Mouse (Mus musculus) hindbrain, embryonic 11.5 days (tissue): Measurements from ENCODE around the gene Pappa. TPM values are rescaled to one million over a fixed set of nuclear protein-coding genes. Genes with fewer than 3 reads are reported as not detected.

ENCODE experiments used
- ATAC-seq: fragments of 200-750 bp; cut with Nextera tagmentation; 2 replicates; pipeline ENCODE4 v1.8.0; 2017; ENCODE audit warnings: mild to moderate bottlenecking, moderate TSS enrichment, moderate library complexity; ENCODE audit not compliant: low FRiP score
- DNase-seq: peaks from one replicate; pipeline ENCODE4 v3.0.0-alpha.2; 2015; ENCODE audit warnings: low spot score
- H3K27ac ChIP-seq: fragments of 300-500 bp; sonication (generic); 2 replicates; pipeline ENCODE4 v1.5.1; 2014; ENCODE audit warnings: mild to moderate bottlenecking, low read depth, low read length
- H3K27me3 ChIP-seq: fragments of 300-500 bp; sonication (generic); 2 replicates; pipeline ENCODE4 v1.6.1; 2014; ENCODE audit warnings: mild to moderate bottlenecking, low read length, moderate library complexity, mixed read lengths; ENCODE audit not compliant: control insufficient read depth, insufficient read depth
- H3K36me3 ChIP-seq: fragments of 300-500 bp; sonication (generic); 2 replicates; pipeline ENCODE4 v1.6.1; 2014; ENCODE audit warnings: mild to moderate bottlenecking, low read length, moderate library complexity, mixed read lengths; ENCODE audit not compliant: control insufficient read depth, insufficient read depth
- H3K4me1 ChIP-seq: fragments of 300-500 bp; sonication (generic); replicated peaks from 2 replicates; pipeline ENCODE4 v1.6.1; 2014; ENCODE audit warnings: low read length, mixed read lengths; ENCODE audit not compliant: control insufficient read depth, insufficient read depth
- H3K4me2 ChIP-seq: fragments of 300-500 bp; sonication (generic); replicated peaks from 2 replicates; pipeline ENCODE4 v1.6.1; 2014; ENCODE audit warnings: mild to moderate bottlenecking, low read depth, low read length
- H3K4me3 ChIP-seq: fragments of 300-500 bp; sonication (generic); 2 replicates; pipeline ENCODE4 v1.5.1; 2014; ENCODE audit warnings: low read depth, low read length
- H3K9ac ChIP-seq: fragments of 300-500 bp; sonication (generic); 2 replicates; pipeline ENCODE4 v1.6.1; 2014; ENCODE audit warnings: low read depth, low read length
- H3K9me3 ChIP-seq: fragments of 300-500 bp; sonication (generic); 2 replicates; pipeline ENCODE4 v1.6.1; 2016; ENCODE audit warnings: low read length; ENCODE audit not compliant: control insufficient read depth
- WGBS: fragments of 180-500 bp; shearing (Covaris S2); extraction: QIAGEN DNeasy Blood & Tissue Kit; methylation state at CpG from one replicate; pipeline ENCODE4 v1.1.7; 2014; 5-methylcytosine and 5-hydroxymethylcytosine counted together
- polyA plus RNA-seq: library from polyadenylated mRNA; unstranded; fragments of >200 nt; fragmentation: Nextera tagmentation; extraction: Ambion mirVana; gene quantifications from 2 replicates; pipeline ENCODE4 v1.2.1, GENCODE M21; 2014

Gene Pappa
- polyA plus RNA-seq, 1 experiment from 2014 or later: 1.1 TPM

GRCm38 (mm10) chr4:65285165-65285564 is 161.2 kb downstream of the Pappa start:
- WGBS: 94% methylated on average over 1 of the region's 1 CpGs

GRCm38 (mm10) chr4:65289247-65289646 is 165.3 kb downstream of the Pappa start:
- no peak for DNase-seq
- 58% methylated on average over 3 of the region's 3 CpGs for WGBS
- Histone ChIP-seq H3K4me2 (no peak overlapping the region), H3K27me3 (0 out of 2 replicates have a peak, but pooled peaks cover 3% of the 10 kb centered on the region), H3K4me3 (no peak overlapping the region), H3K9ac (no peak overlapping the region), H3K36me3 (no peaks in the 10 kb centered on the region), H3K27ac (no peak overlapping the region), H3K9me3 (no peaks in the 10 kb centered on the region), H3K4me1 (no peaks in the 10 kb centered on the region)
- no peak for ATAC-seq

More at GRCm38 (mm10) chr4:65285165-65285564, 161.2 kb downstream of the Pappa start:
- H3K4me3 ChIP-seq: no peak overlapping the region
- H3K27ac ChIP-seq: no peak overlapping the region
- H3K4me2 ChIP-seq: no peak overlapping the region
- H3K4me1 ChIP-seq: no peaks in the 10 kb centered on the region
- no peak overlapping the region for H3K9ac ChIP-seq
- H3K27me3 ChIP-seq: no peaks in the 10 kb centered on the region
- DNase-seq: no peak
- ATAC-seq: no peak
- no peaks in the 10 kb centered on the region for H3K9me3 ChIP-seq
- H3K36me3 ChIP-seq: no peaks in the 10 kb centered on the region

- Histone ChIP-seq H3K4me1 (peaks cover 2% of the 10 kb centered on the region; the same call in 1 of the 2 replicates), H3K4me3 (no peak overlapping the region), H3K36me3 (no peaks in the 10 kb centered on the region), H3K9ac (no peak overlapping the region), H3K27me3 (0 out of 2 replicates have a peak, but pooled peaks cover 4% of the 10 kb centered on the region), H3K9me3 (no peaks in the 10 kb centered on the region), H3K27ac (no peak overlapping the region), H3K4me2 (no peak overlapping the region)
- 61% methylated on average over 1 of the region's 1 CpGs for WGBS
- no peak for DNase-seq
- no peak for ATAC-seq
Measured at GRCm38 (mm10) chr4:65295741-65296140, 171.8 kb downstream of the Pappa start.

GRCm38 (mm10) chr4:65296356-65296967 is 172.5 kb downstream of the Pappa start:
- Histone ChIP-seq H3K27ac (no peak overlapping the region), H3K4me3 (no peak overlapping the region), H3K9me3 (no peaks in the 10 kb centered on the region), H3K4me2 (no peak overlapping the region), H3K27me3 (0 out of 2 replicates have a peak, but pooled peaks cover 4% of the 10 kb centered on the region), H3K9ac (no peak overlapping the region), H3K4me1 (peaks cover 2% of the 10 kb centered on the region; the same call in 1 of the 2 replicates), H3K36me3 (no peaks in the 10 kb centered on the region)
- ATAC-seq: no peak
- WGBS: 32% methylated on average over 7 of the region's 7 CpGs
- DNase-seq: no peak

- peaks cover 2% of the 10 kb centered on the region; the same call in 1 of the 2 replicates for H3K4me1 ChIP-seq
- H3K4me3 ChIP-seq: no peak overlapping the region
- H3K4me2 ChIP-seq: peak overlapping the region; percentile 6; the same call in 1 of the 2 replicates
- H3K27ac ChIP-seq: peak overlapping the region; percentile 30; the same call in 1 of the 2 replicates
- no peaks in the 10 kb centered on the region for H3K9me3 ChIP-seq
- WGBS: 13% methylated on average over 13 of the region's 13 CpGs
- DNase-seq: peak; percentile 76
- ATAC-seq: peak; percentile 96
- H3K9ac ChIP-seq: no peak overlapping the region
- no peaks in the 10 kb centered on the region for H3K36me3 ChIP-seq
- 0 out of 2 replicates have a peak, but pooled peaks cover 4% of the 10 kb centered on the region for H3K27me3 ChIP-seq
Measured at GRCm38 (mm10) chr4:65296968-65297499, 173.1 kb downstream of the Pappa start.

- no peaks in the 10 kb centered on the region for H3K36me3 ChIP-seq
- no peak overlapping the region for H3K4me3 ChIP-seq
- ATAC-seq (no peak), DNase-seq (no peak)
- H3K9ac ChIP-seq: no peak overlapping the region
- H3K27ac ChIP-seq: no peak overlapping the region
- H3K4me1 ChIP-seq: peaks cover 2% of the 10 kb centered on the region; the same call in 1 of the 2 replicates
- H3K9me3 ChIP-seq: no peaks in the 10 kb centered on the region
- 0 out of 2 replicates have a peak, but pooled peaks cover 4% of the 10 kb centered on the region for H3K27me3 ChIP-seq
- 60% methylated on average over 9 of the region's 9 CpGs for WGBS
- H3K4me2 ChIP-seq: no peak overlapping the region
Measured at GRCm38 (mm10) chr4:65298212-65299181, 174.5 kb downstream of the Pappa start.

GRCm38 (mm10) chr4:65299365-65299764 is 175.4 kb downstream of the Pappa start:
- no peak overlapping the region for H3K27ac ChIP-seq
- peaks cover 2% of the 10 kb centered on the region; the same call in 1 of the 2 replicates for H3K4me1 ChIP-seq
- DNase-seq (no peak), ATAC-seq (no peak)
- WGBS: 60% methylated on average over 1 of the region's 1 CpGs
- H3K36me3 ChIP-seq: no peaks in the 10 kb centered on the region
- no peaks in the 10 kb centered on the region for H3K27me3 ChIP-seq
- no peak overlapping the region for H3K9ac ChIP-seq
- no peak overlapping the region for H3K4me3 ChIP-seq
- no peak overlapping the region for H3K4me2 ChIP-seq
- no peaks in the 10 kb centered on the region for H3K9me3 ChIP-seq

- no peak overlapping the region for H3K27ac ChIP-seq
- H3K9me3 ChIP-seq: no peaks in the 10 kb centered on the region
- no peak overlapping the region for H3K4me2 ChIP-seq
- WGBS: 80% methylated on average over 3 of the region's 3 CpGs
- DNase-seq (no peak), ATAC-seq (no peak)
- H3K4me1 ChIP-seq: peaks cover 2% of the 10 kb centered on the region; the same call in 1 of the 2 replicates
- no peak overlapping the region for H3K4me3 ChIP-seq
- no peak overlapping the region for H3K9ac ChIP-seq
- no peaks in the 10 kb centered on the region for H3K36me3 ChIP-seq
- no peaks in the 10 kb centered on the region for H3K27me3 ChIP-seq
Measured at GRCm38 (mm10) chr4:65300431-65300830, 176.5 kb downstream of the Pappa start.
